Mouse (Mus musculus) neural tube, embryonic 11.5 days (tissue): Measurements from ENCODE around the gene Fzr1. TPM values are rescaled to one million over a fixed set of nuclear protein-coding genes. Genes with fewer than 3 reads are reported as not detected.

Experiments
- ATAC-seq: fragments of 200-750 bp; cut with Nextera tagmentation; 2 replicates; pipeline ENCODE4 v1.8.0; 2017; ENCODE audit warnings: moderate number of reproducible peaks, mild to moderate bottlenecking, moderate TSS enrichment, moderate library complexity; ENCODE audit not compliant: insufficient read depth, low FRiP score, low TSS enrichment
- DNase-seq: peaks from one replicate; pipeline ENCODE4 v3.0.0-alpha.2; 2015; ENCODE audit warnings: low spot score
- H3K27ac ChIP-seq: fragments of 300-500 bp; sonication (generic); 2 replicates; pipeline ENCODE4 v1.5.1; 2014; ENCODE audit warnings: low read depth, mild to moderate bottlenecking, low read length
- H3K27me3 ChIP-seq: fragments of 300-500 bp; sonication (generic); 2 replicates; pipeline ENCODE4 v1.6.1; 2014; ENCODE audit warnings: mild to moderate bottlenecking, low read length, mixed read lengths; ENCODE audit not compliant: control insufficient read depth, insufficient read depth
- H3K36me3 ChIP-seq: fragments of 300-500 bp; sonication (generic); 2 replicates; pipeline ENCODE4 v1.6.1; 2014; ENCODE audit warnings: mild to moderate bottlenecking, low read length, moderate library complexity, mixed read lengths; ENCODE audit not compliant: control insufficient read depth, insufficient read depth
- H3K4me1 ChIP-seq: fragments of 300-500 bp; sonication (generic); 2 replicates; pipeline ENCODE4 v1.6.1; 2014; ENCODE audit warnings: low read length, mixed read lengths; ENCODE audit not compliant: control insufficient read depth, insufficient read depth
- H3K4me2 ChIP-seq: fragments of 300-500 bp; sonication (generic); 2 replicates; pipeline ENCODE4 v1.6.1; 2014; ENCODE audit warnings: low read depth, mild to moderate bottlenecking, moderate library complexity
- H3K4me3 ChIP-seq: fragments of 300-500 bp; sonication (generic); 2 replicates; pipeline ENCODE4 v1.5.1; 2014; ENCODE audit warnings: low read depth, low read length
- H3K9ac ChIP-seq: fragments of 300-500 bp; sonication (generic); 2 replicates; pipeline ENCODE4 v1.6.1; 2014; ENCODE audit warnings: mild to moderate bottlenecking, low read length
- H3K9me3 ChIP-seq: fragments of 300-500 bp; sonication (generic); 2 replicates; pipeline ENCODE4 v1.6.1; 2016; ENCODE audit warnings: low read length; ENCODE audit not compliant: control insufficient read depth
- WGBS: fragments of 180-500 bp; shearing (Covaris S2); extraction: QIAGEN DNeasy Blood & Tissue Kit; methylation state at CpG from one replicate; pipeline ENCODE4 v1.1.7; 2014; 5-methylcytosine and 5-hydroxymethylcytosine counted together
- polyA plus RNA-seq: library from polyadenylated mRNA; unstranded; fragments of >200 nt; fragmentation: Nextera tagmentation; extraction: Ambion mirVana; gene quantifications from 2 replicates; pipeline ENCODE4 v1.2.1, GENCODE M21; 2014

Fzr1 gene
- polyA plus RNA-seq, 1 experiment from 2014 or later: 120 TPM

DNA sequence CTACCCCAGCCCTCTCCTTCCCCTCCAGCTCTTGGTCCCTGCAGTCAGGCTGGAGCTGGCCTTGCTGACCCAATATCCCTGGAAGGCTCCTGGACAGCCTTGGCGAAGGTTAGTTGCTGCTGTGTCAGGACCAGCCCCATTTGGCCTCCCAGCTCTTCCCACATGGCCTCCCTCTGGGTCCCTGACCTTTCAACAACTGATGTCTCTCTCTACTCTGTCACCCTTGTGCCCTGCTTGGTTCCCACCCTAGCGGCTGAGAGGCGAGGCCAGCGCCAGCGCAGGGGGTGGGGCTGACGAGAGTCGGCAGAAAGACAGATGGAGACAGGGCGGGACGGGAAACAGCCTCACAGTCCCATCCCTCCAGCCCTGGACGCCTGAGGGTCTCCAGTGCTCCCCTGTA, 49.9 kb downstream of the Fzr1 start, which contains the start of gene Tbxa2r:
Tbxa2r (plus strand) TSS at position 346 of the 400 bp plus-strand sequence.
- peaks cover 18% of the 10 kb centered on the region for H3K27me3 ChIP-seq
- no peak for DNase-seq
- peak within 1 kb of the TSS; percentile 29; the same call in 1 of the 2 replicates for H3K9ac ChIP-seq
- peaks cover 32% of the 10 kb centered on the region for H3K36me3 ChIP-seq
- no peak for ATAC-seq
- peaks cover 4% of the 10 kb centered on the region; the same call in 1 of the 2 replicates for H3K4me1 ChIP-seq
- H3K4me3 ChIP-seq: no peak within 1 kb of the TSS
- H3K27ac ChIP-seq: 0 out of 2 replicates have a peak within 1 kb of the TSS, but pooled peaks have one; percentile 14
- H3K4me2 ChIP-seq: no peak within 1 kb of the TSS
- H3K9me3 ChIP-seq: no peaks in the 10 kb centered on the region
- 6% methylated on average over 9 of the region's 10 CpGs for WGBS

- peaks cover 36% of the 10 kb centered on the region for H3K36me3 ChIP-seq
- no peak overlapping the region for H3K4me2 ChIP-seq
- H3K4me1 ChIP-seq: peaks cover 4% of the 10 kb centered on the region; the same call in 1 of the 2 replicates
- H3K9ac ChIP-seq: peak overlapping the region; percentile 29; the same call in 1 of the 2 replicates
- no peaks in the 10 kb centered on the region for H3K9me3 ChIP-seq
- peaks cover 14% of the 10 kb centered on the region for H3K27me3 ChIP-seq
- no peak for ATAC-seq
- 28% methylated on average over 2 of the region's 2 CpGs for WGBS
- H3K27ac ChIP-seq: 0 out of 2 replicates have a peak overlapping the region, but pooled peaks have one; percentile 14
- H3K4me3 ChIP-seq: no peak overlapping the region
- no peak for DNase-seq
These were observed 50.4 kb downstream of the Fzr1 start for GRCm38 (mm10) chr10:81327959-81328358.

GRCm38 (mm10) chr10:81326858-81327257, 51.5 kb downstream of the Fzr1 start:
- 83% methylated on average over 6 of the region's 6 CpGs for WGBS
- H3K27me3 ChIP-seq: peaks cover 4% of the 10 kb centered on the region; the same call in 1 of the 2 replicates
- DNase-seq: no peak
- H3K36me3 ChIP-seq: peaks cover 43% of the 10 kb centered on the region
- H3K4me2 ChIP-seq: no peak overlapping the region
- H3K4me3 ChIP-seq: no peak overlapping the region
- H3K27ac ChIP-seq: no peak overlapping the region
- H3K9me3 ChIP-seq: no peaks in the 10 kb centered on the region
- peaks cover 6% of the 10 kb centered on the region for H3K4me1 ChIP-seq
- no peak overlapping the region for H3K9ac ChIP-seq
- no peak for ATAC-seq

- ATAC-seq (no peak), DNase-seq (no peak)
- Histone ChIP-seq H3K9me3 (no peaks in the 10 kb centered on the region), H3K27me3 (no peaks in the 10 kb centered on the region), H3K4me1 (peaks cover 9% of the 10 kb centered on the region), H3K4me2 (no peak overlapping the region), H3K27ac (no peak overlapping the region), H3K36me3 (peaks cover 43% of the 10 kb centered on the region), H3K9ac (no peak overlapping the region), H3K4me3 (no peak overlapping the region)
- WGBS: 97% methylated on average over 18 of the region's 18 CpGs
These were observed 52.5 kb downstream of the Fzr1 start for GRCm38 (mm10) chr10:81325781-81326180.

- Histone ChIP-seq H3K9ac (no peak overlapping the region), H3K9me3 (no peaks in the 10 kb centered on the region), H3K4me2 (no peak overlapping the region), H3K36me3 (peaks cover 43% of the 10 kb centered on the region), H3K4me3 (no peak overlapping the region), H3K27me3 (no peaks in the 10 kb centered on the region), H3K27ac (no peak overlapping the region), H3K4me1 (peaks cover 9% of the 10 kb centered on the region)
- no peak for ATAC-seq
- DNase-seq: no peak
- 97% methylated on average over 21 of the region's 21 CpGs for WGBS
These were observed 53.1 kb downstream of the Fzr1 start for GRCm38 (mm10) chr10:81325176-81325575.

GRCm38 (mm10) chr10:81323791-81324530, 54.4 kb downstream of the Fzr1 start:
- H3K4me3 ChIP-seq: no peak overlapping the region
- no peaks in the 10 kb centered on the region for H3K9me3 ChIP-seq
- WGBS: 96% methylated on average over 18 of the region's 18 CpGs
- H3K27me3 ChIP-seq: no peaks in the 10 kb centered on the region
- H3K9ac ChIP-seq: no peak overlapping the region
- H3K4me2 ChIP-seq: no peak overlapping the region
- H3K27ac ChIP-seq: no peak overlapping the region
- DNase-seq (no peak), ATAC-seq (no peak)
- peaks cover 18% of the 10 kb centered on the region for H3K4me1 ChIP-seq
- H3K36me3 ChIP-seq: peaks cover 43% of the 10 kb centered on the region

- H3K27ac ChIP-seq: no peak overlapping the region
- 93% methylated on average over 23 of the region's 23 CpGs for WGBS
- H3K27me3 ChIP-seq: no peaks in the 10 kb centered on the region
- no peak overlapping the region for H3K9ac ChIP-seq
- H3K4me3 ChIP-seq: no peak overlapping the region
- H3K9me3 ChIP-seq: no peaks in the 10 kb centered on the region
- ATAC-seq (no peak), DNase-seq (no peak)
- H3K36me3 ChIP-seq: peaks cover 43% of the 10 kb centered on the region
- H3K4me2 ChIP-seq: no peak overlapping the region
- peaks cover 15% of the 10 kb centered on the region for H3K4me1 ChIP-seq
These were observed 55.1 kb downstream of the Fzr1 start for GRCm38 (mm10) chr10:81323141-81323775.

DNA sequence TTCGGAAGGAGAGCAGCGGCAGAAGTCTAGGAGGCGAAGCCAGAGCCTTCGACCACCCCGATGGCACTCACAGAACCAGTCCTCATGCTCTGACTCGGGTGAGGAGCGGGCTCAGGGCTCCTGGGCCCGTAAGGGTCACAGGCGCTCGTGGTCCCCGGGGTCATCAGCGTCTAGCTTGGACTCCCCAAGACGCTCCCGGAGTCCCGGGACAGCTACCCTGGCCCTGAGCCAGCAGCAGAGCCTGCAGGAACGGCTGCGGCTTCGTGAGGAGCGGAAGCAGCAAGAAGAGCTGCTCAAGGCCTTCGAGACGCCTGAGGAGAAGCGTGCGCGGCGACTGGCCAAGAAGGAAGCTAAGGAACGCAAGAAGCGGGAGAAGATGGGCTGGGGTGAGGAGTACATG, 55.9 kb downstream of the Fzr1 start:
- Histone ChIP-seq H3K36me3 (peaks cover 45% of the 10 kb centered on the region), H3K9me3 (no peaks in the 10 kb centered on the region), H3K27me3 (no peaks in the 10 kb centered on the region), H3K4me1 (peaks cover 14% of the 10 kb centered on the region), H3K4me3 (peak overlapping the region; percentile 69; the same call in 1 of the 2 replicates), H3K27ac (no peak overlapping the region), H3K9ac (no peak overlapping the region), H3K4me2 (peak overlapping the region; percentile 14; the same call in 1 of the 2 replicates)
- no peak for ATAC-seq
- DNase-seq: no peak
- WGBS: 96% methylated on average over 27 of the region's 27 CpGs
